In the genomic region with DNA sequence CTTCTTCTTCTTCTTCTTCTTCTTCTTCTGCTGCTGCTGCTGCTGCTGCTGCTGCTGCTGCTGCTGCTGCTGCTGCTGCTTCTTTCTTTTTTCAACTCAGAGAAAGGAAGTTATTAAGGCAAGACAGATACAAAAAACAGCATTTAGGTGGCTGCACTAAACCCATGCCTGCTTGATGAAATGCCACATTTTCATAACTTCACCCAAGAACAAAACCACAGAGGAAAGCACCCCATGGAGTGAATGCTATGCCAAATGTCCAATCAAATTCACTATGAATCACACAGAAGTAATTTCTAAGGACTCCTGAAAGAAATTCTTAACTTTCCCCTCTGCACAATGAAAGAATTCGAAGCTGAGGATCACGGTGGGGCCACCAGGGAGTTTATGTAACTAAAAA, we compare ENCODE assay signal across 16 mouse cellular contexts.
"Had no signal": no experiment of that assay in that cellular context is flagged by ENCODE, and none has a peak within 500 bp of the region (broad histone marks: within the 10 kb centered on the region; RNA-seq: fewer than 3 reads in every experiment).

No protein-coding gene starts in this region.

- ATAC-seq: midbrain, embryonic 15.5 days had no signal

- H3K9ac ChIP-seq: liver, embryonic 13.5 days; midbrain, embryonic 12.5 days; midbrain, embryonic 15.5 days; neural tube, embryonic 13.5 days; stomach, embryonic 15.5 days had no signal

- H3K9me3 ChIP-seq: liver, embryonic 13.5 days; midbrain, embryonic 12.5 days; midbrain, embryonic 15.5 days; neural tube, embryonic 13.5 days; stomach, embryonic 15.5 days had no signal

- H3K36me3 ChIP-seq: liver, embryonic 13.5 days; midbrain, embryonic 12.5 days; midbrain, embryonic 15.5 days; neural tube, embryonic 13.5 days; stomach, embryonic 15.5 days had no signal

- DNase-seq: kidney, adult 2 months; kidney, postnatal 10 days; kidney, postnatal 36 days; layer of hippocampus, postnatal 36 days; liver, embryonic 13.5 days; lung, adult 2 months; retina, postnatal 1 day; right cerebral cortex, postnatal 25 days; spleen, adult 18-20 months; thymus, postnatal 25 days had no signal

- H3K4me3 ChIP-seq: left cerebral cortex, adult 2 months; liver, embryonic 13.5 days; midbrain, embryonic 12.5 days; midbrain, embryonic 15.5 days; neural tube, embryonic 13.5 days; stomach, embryonic 15.5 days had no signal

- H3K4me1 ChIP-seq: liver, embryonic 13.5 days; midbrain, embryonic 12.5 days; midbrain, embryonic 15.5 days; neural tube, embryonic 13.5 days; stomach, embryonic 15.5 days had no signal

- H3K27ac ChIP-seq: left cerebral cortex, adult 2 months; liver, embryonic 13.5 days; macrophage; midbrain, embryonic 12.5 days; midbrain, embryonic 15.5 days; neural tube, embryonic 13.5 days; stomach, embryonic 15.5 days had no signal

- H3K4me2 ChIP-seq: liver, embryonic 13.5 days; midbrain, embryonic 12.5 days; midbrain, embryonic 15.5 days; neural tube, embryonic 13.5 days; stomach, embryonic 15.5 days had no signal

- H3K27me3 ChIP-seq: liver, embryonic 13.5 days; midbrain, embryonic 12.5 days; midbrain, embryonic 15.5 days; neural tube, embryonic 13.5 days; stomach, embryonic 15.5 days had no signal
